16 mouse cellular contexts compared by ENCODE assay signal in the genomic region with DNA sequence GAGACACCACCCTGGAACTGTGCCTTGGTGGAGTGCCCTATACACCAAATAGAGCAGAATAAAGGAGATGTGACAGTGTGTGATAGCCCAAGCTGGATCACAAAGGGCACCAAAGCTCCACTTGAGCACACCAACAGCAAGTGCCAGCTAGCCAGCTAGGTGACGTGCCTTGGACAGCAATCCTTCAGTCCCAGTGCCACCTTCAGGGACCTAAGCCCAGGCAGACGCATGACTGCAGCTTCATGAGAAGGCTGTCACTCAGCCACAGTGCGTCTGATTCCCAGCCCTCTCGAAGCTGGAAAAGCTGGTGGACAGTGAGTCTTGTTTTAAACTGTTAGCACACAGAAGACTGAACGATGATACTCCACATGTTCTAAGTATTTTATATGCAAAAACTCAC.
"Had no signal": no experiment of that assay in that cellular context is flagged by ENCODE, and none has a peak within 500 bp of the region (broad histone marks: within the 10 kb centered on the region; RNA-seq: fewer than 3 reads in every experiment).

No protein-coding gene starts in this region.

- H3K4me3 ChIP-seq: layer of hippocampus, adult 2 months; limb, embryonic 12.5 days; liver, embryonic 13.5 days; midbrain, embryonic 10.5 days; myocyte; neural tube, embryonic 15.5 days; stomach, embryonic 15.5 days had no signal

- H3K27ac ChIP-seq: layer of hippocampus, adult 2 months; limb, embryonic 12.5 days; liver, embryonic 13.5 days; midbrain, embryonic 10.5 days; neural tube, embryonic 15.5 days; stomach, embryonic 15.5 days had no signal

- H3K9ac ChIP-seq: limb, embryonic 12.5 days; liver, embryonic 13.5 days; liver, postnatal 0 days; neural tube, embryonic 15.5 days; stomach, embryonic 15.5 days had no signal

- DNase-seq: kidney, postnatal 10 days; kidney, postnatal 4 days; liver; liver, embryonic 13.5 days; liver, postnatal 0 days; midbrain, embryonic 14.5 days; right cerebral cortex, adult 18-20 months; right cerebral cortex, postnatal 25 days; thymus, adult 2 months; thymus, postnatal 25 days had no signal

- H3K36me3 ChIP-seq: limb, embryonic 12.5 days; liver, embryonic 13.5 days; midbrain, embryonic 10.5 days; neural tube, embryonic 15.5 days; stomach, embryonic 15.5 days had no signal

- H3K27me3 ChIP-seq: limb, embryonic 12.5 days; liver, embryonic 13.5 days; neural tube, embryonic 15.5 days; stomach, embryonic 15.5 days had no signal
